In genomic region chr2:163418841-163419345, GRCm38 (mm10) we compare ENCODE assay signal across 8 mouse cellular contexts. TPM values are rescaled to one million over a fixed set of nuclear protein-coding genes. Genes with fewer than 3 reads are reported as not detected.
DNase-seq lines count a peak whose midpoint lies in the region; ATAC-seq and TF ChIP-seq lines count a peak whose summit lies in the region.

No protein-coding gene starts in this region.

- H3K4me3 ChIP-seq in spleen, adult 2 months (ENCODE audit: extremely low read depth, insufficient read depth, insufficient read length), result peak overlapping the region; percentile 87
- H3K4me3 ChIP-seq in heart, embryonic 15.5 days, result peak overlapping the region; percentile 91
- H3K4me3 ChIP-seq in myocyte, result peak overlapping the region; percentile 84

- H3K27me3 ChIP-seq in spleen, adult 2 months (ENCODE audit: control insufficient read depth, insufficient read depth, low read length), result no peaks in the 10 kb centered on the region
- H3K27me3 ChIP-seq in heart, embryonic 15.5 days, result no peaks in the 10 kb centered on the region
- no peaks in the 10 kb centered on the region for H3K27me3 ChIP-seq in myocyte (ENCODE audit: control insufficient read depth, insufficient read depth, insufficient read length)

- peaks cover 4% of the 10 kb centered on the region; the same call in 1 of the 2 replicates for H3K36me3 ChIP-seq in spleen, adult 2 months (ENCODE audit: control insufficient read depth, insufficient read depth, low read length)
- H3K36me3 ChIP-seq in heart, embryonic 15.5 days, result peaks cover 8% of the 10 kb centered on the region
- peaks cover 6% of the 10 kb centered on the region for H3K36me3 ChIP-seq in myocyte (ENCODE audit: control insufficient read depth, insufficient read depth)

- peak overlapping the region; percentile 82 for H3K4me2 ChIP-seq in heart, embryonic 15.5 days
- peak overlapping the region; percentile 93 for H3K4me2 ChIP-seq in myocyte (ENCODE audit: low read depth)

- H3K4me1 ChIP-seq in spleen, adult 2 months (ENCODE audit: control insufficient read depth, insufficient read depth, insufficient read length), result peaks cover 16% of the 10 kb centered on the region; the same call in 1 of the 2 replicates
- peaks cover 34% of the 10 kb centered on the region for H3K4me1 ChIP-seq in heart, embryonic 15.5 days (replicated peaks)

- peak in 1 of 2 experiments; percentile 19 for DNase-seq in spleen, adult 2 months (ENCODE audit: low read depth in 1 of 2, low spot score in 2 of 2)
- DNase-seq in spleen, adult 12 weeks (ENCODE audit: low spot score), result no peak
- peak; percentile 23 for DNase-seq in c-Kit-positive CD71-positive TER-119-negative erythroid progenitor cells, embryonic 14.5 days (ENCODE audit: low read depth)
- peak; percentile 65 for DNase-seq in liver
- DNase-seq in layer of hippocampus, postnatal 25 days (ENCODE audit: extremely low spot score in 1 of 2, low spot score in 1 of 2), result no peak
- no peak for DNase-seq in left cerebral cortex, postnatal 4 days

- no peak for TF ChIP-seq POLR2A in spleen, adult 2 months (IDR thresholded peaks at IDR 0.05; ENCODE audit: low read depth, low read length)
- TF ChIP-seq POLR2A in myocyte (IDR thresholded peaks at IDR 0.05; ENCODE audit: insufficient read length, low read depth), result no peak

- H3K9me3 ChIP-seq in heart, embryonic 15.5 days (replicated peaks), result no peaks in the 10 kb centered on the region

- no peak for ATAC-seq in heart, embryonic 15.5 days (replicated peaks; ENCODE audit: insufficient number of reproducible peaks, insufficient read depth, low FRiP score, low read depth)

- intact Hi-C loops in left cerebral cortex, postnatal 4 days (cut with DNase I), result no loop called here

- H3K9ac ChIP-seq in heart, embryonic 15.5 days, result peak overlapping the region; percentile 91

- WGBS in spleen, adult 2 months, result under 1% methylated on average over 49 of the region's 50 CpGs
- WGBS in heart, embryonic 15.5 days, result under 1% methylated on average over 48 of the region's 50 CpGs

- H3ac ChIP-seq in myocyte (ENCODE audit: control insufficient read depth, insufficient read length), result peak overlapping the region; percentile 81

- peaks cover 68% of the 10 kb centered on the region for H3K79me2 ChIP-seq in myocyte (ENCODE audit: control insufficient read depth, insufficient read depth)

- no peak for TF ChIP-seq CTCF in spleen, adult 2 months (IDR thresholded peaks at IDR 0.05; ENCODE audit: extremely low read depth, insufficient read depth, insufficient read length, insufficient replicate concordance)

- peak overlapping the region; percentile 74 for H3K27ac ChIP-seq in spleen, adult 2 months (ENCODE audit: insufficient read depth, low read length)
- H3K27ac ChIP-seq in heart, embryonic 15.5 days, result peak overlapping the region; percentile 85

TF ChIP-seq in myocyte, 11 proteins besides CTCF, POLR2A, EP300 and RAD21:
- no peak for TF ChIP-seq CEBPB (IDR thresholded peaks at IDR 0.05; ENCODE audit: insufficient read depth, poor library complexity, severe bottlenecking)
- TF ChIP-seq USF1 (IDR thresholded peaks at IDR 0.05; ENCODE audit: low read depth), result no peak
TF ChIP-seq in myocyte: peak in this region for 0.

RNA-seq across cellular contexts. Expression of gene Oser1, which starts 5.6 kb away (rescaled TPM):
- 8.3 and 9.0 TPM in 2 replicates for polyA plus RNA-seq in spleen, adult 2 months (2012; rRNA removed)
- 47.5 and 55.9 TPM in 2 replicates for polyA plus RNA-seq in heart, embryonic 15.5 days (2015; fragmentation: Nextera tagmentation; extraction: Ambion mirVana)
- polyA plus RNA-seq in myocyte (2012; fragmentation: generic; extraction: Trizol), result 30.3 TPM
- 10 to 100 TPM; 20.4 to 21.5 TPM for total RNA-seq in layer of hippocampus, postnatal 25 days (2021)
- total RNA-seq in left cerebral cortex, postnatal 4 days (2021), result 10 to 100 TPM; 23.3 to 23.7 TPM

RNA-seq across cellular contexts. Expression of gene Gdap1l1, which starts 19.4 kb away (rescaled TPM):
- 0.14 and 0.19 TPM in 2 replicates for polyA plus RNA-seq in spleen, adult 2 months (2012; rRNA removed)
- 0.18 and 1.5 TPM in 2 replicates for polyA plus RNA-seq in heart, embryonic 15.5 days (2015; fragmentation: Nextera tagmentation; extraction: Ambion mirVana)
- 0.43 TPM for polyA plus RNA-seq in myocyte (2012; fragmentation: generic; extraction: Trizol)
- 10 to 100 TPM; 64.5 to 74.6 TPM for total RNA-seq in layer of hippocampus, postnatal 25 days (2021)
- total RNA-seq in left cerebral cortex, postnatal 4 days (2021), result 10 to 100 TPM; 90.8 to 98.3 TPM

RNA-seq across cellular contexts. Expression of gene Jph2, which starts 21.1 kb away (rescaled TPM):
- 2.9 and 4.3 TPM in 2 replicates for polyA plus RNA-seq in spleen, adult 2 months (2012; rRNA removed)
- 41.0 and 47.7 TPM in 2 replicates for polyA plus RNA-seq in heart, embryonic 15.5 days (2015; fragmentation: Nextera tagmentation; extraction: Ambion mirVana)
- polyA plus RNA-seq in myocyte (2012; fragmentation: generic; extraction: Trizol), result 217 TPM
- under 1 TPM; 0.37 to 0.70 TPM for total RNA-seq in layer of hippocampus, postnatal 25 days (2021)
- under 1 TPM; 0.54 to 0.74 TPM for total RNA-seq in left cerebral cortex, postnatal 4 days (2021)

RNA-seq across cellular contexts. Expression of gene Fitm2, which starts 53.5 kb away (rescaled TPM):
- 3.7 and 4.1 TPM in 2 replicates for polyA plus RNA-seq in spleen, adult 2 months (2012; rRNA removed)
- 12.5 and 13.9 TPM in 2 replicates for polyA plus RNA-seq in heart, embryonic 15.5 days (2015; fragmentation: Nextera tagmentation; extraction: Ambion mirVana)
- 24.6 TPM for polyA plus RNA-seq in myocyte (2012; fragmentation: generic; extraction: Trizol)
- total RNA-seq in layer of hippocampus, postnatal 25 days (2021), result 10 to 100 TPM; 17.6 to 20.8 TPM
- 10 to 100 TPM; 15.3 TPM for total RNA-seq in left cerebral cortex, postnatal 4 days (2021)

Comparison
In these comparisons a context has a peak if more than half of its experiments do, and no peak if none do; other contexts are left out.
1. DNase-seq: peak in c-Kit-positive CD71-positive TER-119-negative erythroid progenitor cells, embryonic 14.5 days (single experiment) and liver (single experiment); none in spleen, adult 12 weeks (single experiment), layer of hippocampus, postnatal 25 days (0 of 2) and left cerebral cortex, postnatal 4 days (single experiment).
2. Peak in every context shown above with its lines, with median percentiles within 50 percentile points of each other: H3K4me3 ChIP-seq.